In genomic region chr19:58704556-58704955, GRCm38 (mm10) we compare ENCODE assay signal across 34 mouse cellular contexts. TPM values are rescaled to one million over a fixed set of nuclear protein-coding genes. Genes with fewer than 3 reads are reported as not detected.
A peak's percentile ranks its signal among the peaks of the same experiment; 100 is the strongest.
DNase-seq lines count a peak whose midpoint lies in the region; ATAC-seq and TF ChIP-seq lines count a peak whose summit lies in the region.
"Had no signal": no experiment of that assay in that cellular context is flagged by ENCODE, and none has a peak within 500 bp of the region (broad histone marks: within the 10 kb centered on the region; RNA-seq: fewer than 3 reads in every experiment).

No protein-coding gene starts in this region.

- intact Hi-C loops in left cerebral cortex, postnatal 10 days (cut with DNase I) = no loop called here

- no peaks in the 10 kb centered on the region for H3K4me1 ChIP-seq in lung, postnatal 0 days (ENCODE audit: insufficient read depth, low read depth, low read length)
- H3K4me1 ChIP-seq in midbrain, embryonic 10.5 days = no peaks in the 10 kb centered on the region
- H3K4me1 ChIP-seq in kidney, embryonic 14.5 days (ENCODE audit: control insufficient read depth, insufficient read depth, low read length) = no peaks in the 10 kb centered on the region
- H3K4me1 ChIP-seq: embryonic facial prominence, embryonic 12.5 days; embryonic facial prominence, embryonic 15.5 days; forebrain, embryonic 12.5 days; forebrain, embryonic 15.5 days; hindbrain, embryonic 10.5 days; hindbrain, embryonic 13.5 days; intestine, embryonic 15.5 days had no signal

- ATAC-seq in lung, postnatal 0 days = no peak; the same call in 1 of the 2 replicates
- ATAC-seq in kidney, embryonic 14.5 days (ENCODE audit: low FRiP score, low TSS enrichment) = no peak
- ATAC-seq: forebrain, embryonic 15.5 days; hindbrain, embryonic 16.5 days; intestine, embryonic 15.5 days had no signal

- H3K9ac ChIP-seq in lung, postnatal 0 days (replicated peaks; ENCODE audit: low read depth) = no peak overlapping the region
- no peak overlapping the region for H3K9ac ChIP-seq in kidney, embryonic 14.5 days (ENCODE audit: low read depth, low read length)
- H3K9ac ChIP-seq: embryonic facial prominence, embryonic 12.5 days; embryonic facial prominence, embryonic 15.5 days; forebrain, embryonic 12.5 days; forebrain, embryonic 15.5 days; hindbrain, embryonic 13.5 days; intestine, embryonic 15.5 days had no signal

- no peak for TF ChIP-seq CTCF in lung, postnatal 0 days (IDR thresholded peaks at IDR 0.05)

- peak; percentile 50 for DNase-seq in lung, postnatal 0 days (ENCODE audit: low spot score)
- DNase-seq in lung, postnatal 10 days = no peak
- DNase-seq in 3T3-L1 (ENCODE audit: low read depth, low spot score) (peak; percentile 91), adipocyte (ENCODE audit: low spot score) (peak; percentile 17)
- DNase-seq in gonadal fat pad, adult 2 months (ENCODE audit: low read depth) = peak; percentile 22
- no peak for DNase-seq in midbrain, embryonic 10.5 days (ENCODE audit: low spot score)
- DNase-seq in left cerebral cortex, postnatal 10 days (ENCODE audit: extremely low spot score in 1 of 2, low spot score in 2 of 2) = no peak
- DNase-seq: adrenal gland, adult 8-10 months; adrenal gland, postnatal 25 days; B cell, adult 2 months; cerebellum, adult 11 months; cerebellum, adult 2 months; cerebellum, adult 9-11 months; cerebellum, postnatal 25 days; gastrocnemius, adult 2 months; gastrocnemius, postnatal 14 days had no signal

- no peaks in the 10 kb centered on the region for H3K27me3 ChIP-seq in lung, postnatal 0 days (replicated peaks; ENCODE audit: insufficient read depth, low read length)
- no peaks in the 10 kb centered on the region for H3K27me3 ChIP-seq in midbrain, embryonic 10.5 days (ENCODE audit: low read depth, poor library complexity, severe bottlenecking)
- no peaks in the 10 kb centered on the region for H3K27me3 ChIP-seq in kidney, embryonic 14.5 days (ENCODE audit: control insufficient read depth, insufficient read depth, low read length)
- H3K27me3 ChIP-seq: CH12.LX; embryonic facial prominence, embryonic 12.5 days; embryonic facial prominence, embryonic 15.5 days; forebrain, embryonic 12.5 days; forebrain, embryonic 15.5 days; hindbrain, embryonic 13.5 days; intestine, embryonic 15.5 days had no signal

- TF ChIP-seq EP300 in lung, postnatal 0 days (IDR thresholded peaks at IDR 0.05) = peak; percentile 42; the same call in 1 of the 2 replicates

- no peaks in the 10 kb centered on the region for H3K36me3 ChIP-seq in lung, postnatal 0 days (ENCODE audit: insufficient read depth, low read length)
- no peaks in the 10 kb centered on the region for H3K36me3 ChIP-seq in midbrain, embryonic 10.5 days
- no peaks in the 10 kb centered on the region for H3K36me3 ChIP-seq in kidney, embryonic 14.5 days (ENCODE audit: control insufficient read depth, insufficient read depth, low read length)
- H3K36me3 ChIP-seq: embryonic facial prominence, embryonic 12.5 days; embryonic facial prominence, embryonic 15.5 days; forebrain, embryonic 12.5 days; forebrain, embryonic 15.5 days; G1E; hindbrain, embryonic 10.5 days; hindbrain, embryonic 13.5 days; intestine, embryonic 15.5 days had no signal

- WGBS in lung, postnatal 0 days = 62% methylated on average over 4 of the region's 4 CpGs
- 86% methylated on average over 4 of the region's 4 CpGs for WGBS in midbrain, embryonic 10.5 days
- WGBS in kidney, embryonic 14.5 days = 89% methylated on average over 4 of the region's 4 CpGs

- no peaks in the 10 kb centered on the region for H3K9me3 ChIP-seq in lung, postnatal 0 days (ENCODE audit: low read length)
- no peaks in the 10 kb centered on the region for H3K9me3 ChIP-seq in midbrain, embryonic 10.5 days (replicated peaks)
- H3K9me3 ChIP-seq in kidney, embryonic 14.5 days (ENCODE audit: control insufficient read depth, low read length) = no peaks in the 10 kb centered on the region
- H3K9me3 ChIP-seq: embryonic facial prominence, embryonic 12.5 days; embryonic facial prominence, embryonic 15.5 days; forebrain, embryonic 12.5 days; forebrain, embryonic 15.5 days; G1E; hindbrain, embryonic 10.5 days; hindbrain, embryonic 13.5 days; intestine, embryonic 15.5 days had no signal

- H3K4me2 ChIP-seq in lung, postnatal 0 days (replicated peaks; ENCODE audit: low read depth, low read length) = no peak overlapping the region
- no peak overlapping the region for H3K4me2 ChIP-seq in kidney, embryonic 14.5 days (replicated peaks; ENCODE audit: low read depth, low read length)
- H3K4me2 ChIP-seq: embryonic facial prominence, embryonic 12.5 days; embryonic facial prominence, embryonic 15.5 days; forebrain, embryonic 12.5 days; forebrain, embryonic 15.5 days; heart, embryonic 11.5 days; hindbrain, embryonic 13.5 days; intestine, embryonic 15.5 days had no signal

- no peak overlapping the region for H3K4me3 ChIP-seq in lung, postnatal 0 days (ENCODE audit: low read depth, low read length)
- no peak overlapping the region for H3K4me3 ChIP-seq in midbrain, embryonic 10.5 days
- H3K4me3 ChIP-seq in kidney, embryonic 14.5 days (ENCODE audit: low read length) = no peak overlapping the region
- H3K4me3 ChIP-seq: embryonic facial prominence, embryonic 12.5 days; embryonic facial prominence, embryonic 15.5 days; forebrain, embryonic 12.5 days; forebrain, embryonic 15.5 days; gastrocnemius, adult 2 months; hindbrain, embryonic 10.5 days; hindbrain, embryonic 13.5 days; intestine, embryonic 15.5 days had no signal

- no peak overlapping the region for H3K27ac ChIP-seq in lung, postnatal 0 days (ENCODE audit: low read length)
- H3K27ac ChIP-seq in midbrain, embryonic 10.5 days (replicated peaks) = no peak overlapping the region
- no peak overlapping the region for H3K27ac ChIP-seq in kidney, embryonic 14.5 days (ENCODE audit: low read depth, low read length)
- H3K27ac ChIP-seq: embryonic facial prominence, embryonic 12.5 days; embryonic facial prominence, embryonic 15.5 days; forebrain, embryonic 12.5 days; forebrain, embryonic 15.5 days; gastrocnemius, adult 2 months; hindbrain, embryonic 10.5 days; hindbrain, embryonic 13.5 days; intestine, embryonic 15.5 days had no signal

RNA-seq across cellular contexts. Expression of gene Pnliprp1, which starts 24.1 kb away (rescaled TPM):
- polyA plus RNA-seq in lung, postnatal 0 days (2015; fragmentation: Nextera tagmentation; extraction: Ambion mirVana) = 7.8 and 8.1 TPM in 2 replicates
- polyA plus RNA-seq in gonadal fat pad, adult 2 months (2012; rRNA removed) = 0.18 and 0.31 TPM in 2 replicates
- 0.14 and 0.22 TPM in 2 replicates for polyA plus RNA-seq in midbrain, embryonic 10.5 days (2016; fragmentation: Nextera tagmentation; extraction: Ambion mirVana)
- 0.53 and 0.87 TPM in 2 replicates for polyA plus RNA-seq in kidney, embryonic 14.5 days (2014; fragmentation: Nextera tagmentation; extraction: Ambion mirVana)
- not detected for total RNA-seq in left cerebral cortex, postnatal 10 days (2021)
- total RNA-seq: adrenal gland, adult 8-10 months; adrenal gland, postnatal 25 days; CH12.LX; common myeloid progenitor, adult 5-6 weeks; gastrocnemius, adult 2 months; gastrocnemius, postnatal 14 days; granulocyte monocyte progenitor cell, adult 5-6 weeks; heart, adult 8-10 months; heart, postnatal 25 days had no signal
- polyA plus RNA-seq: cerebellum, adult 2 months; forebrain, embryonic 12.5 days; G1E; hindbrain, embryonic 10.5 days; hindbrain, embryonic 16.5 days had no signal

RNA-seq across cellular contexts. Expression of gene Pnlip, which starts 52.3 kb away (rescaled TPM):
- not detected in 2 replicates for polyA plus RNA-seq in lung, postnatal 0 days (2015; fragmentation: Nextera tagmentation; extraction: Ambion mirVana)
- 0.13 and 2.5 TPM in 2 replicates for polyA plus RNA-seq in gonadal fat pad, adult 2 months (2012; rRNA removed)
- polyA plus RNA-seq in midbrain, embryonic 10.5 days (2016; fragmentation: Nextera tagmentation; extraction: Ambion mirVana) = not detected in 2 replicates
- polyA plus RNA-seq in kidney, embryonic 14.5 days (2014; fragmentation: Nextera tagmentation; extraction: Ambion mirVana) = not detected in 2 replicates
- 1 to 10 TPM; 4.6 to 5.3 TPM for total RNA-seq in left cerebral cortex, postnatal 10 days (2021)
- total RNA-seq: adrenal gland, adult 8-10 months; adrenal gland, postnatal 25 days; common myeloid progenitor, adult 5-6 weeks; gastrocnemius, adult 2 months; gastrocnemius, postnatal 14 days; granulocyte monocyte progenitor cell, adult 5-6 weeks; heart, adult 8-10 months; heart, postnatal 25 days had no signal
- polyA plus RNA-seq: cerebellum, adult 2 months; embryonic facial prominence, embryonic 12.5 days; embryonic facial prominence, embryonic 15.5 days; forebrain, embryonic 12.5 days; G1E; heart, embryonic 11.5 days; heart, embryonic 14.5 days had no signal

RNA-seq across cellular contexts. Expression of gene Pnliprp2, which starts 55.0 kb away (rescaled TPM):
- polyA plus RNA-seq in lung, postnatal 0 days (2015; fragmentation: Nextera tagmentation; extraction: Ambion mirVana) = 0.10 and 0.23 TPM in 2 replicates
- polyA plus RNA-seq in gonadal fat pad, adult 2 months (2012; rRNA removed) = 0.08 TPM in 2 replicates
- not detected in 2 replicates for polyA plus RNA-seq in midbrain, embryonic 10.5 days (2016; fragmentation: Nextera tagmentation; extraction: Ambion mirVana)
- 0.18 and 0.36 TPM in 2 replicates for polyA plus RNA-seq in kidney, embryonic 14.5 days (2014; fragmentation: Nextera tagmentation; extraction: Ambion mirVana)
- total RNA-seq in left cerebral cortex, postnatal 10 days (2021) = not detected
- total RNA-seq: adrenal gland, adult 8-10 months; adrenal gland, postnatal 25 days; common myeloid progenitor, adult 5-6 weeks; G1E; gastrocnemius, adult 2 months; gastrocnemius, postnatal 14 days; granulocyte monocyte progenitor cell, adult 5-6 weeks; heart, adult 8-10 months; heart, postnatal 25 days had no signal
- polyA plus RNA-seq: cerebellum, adult 2 months; embryonic facial prominence, embryonic 12.5 days; forebrain, embryonic 12.5 days; G1E; heart, embryonic 14.5 days; heart, postnatal 0 days; hindbrain, embryonic 10.5 days; hindbrain, embryonic 13.5 days had no signal

Comparison
In these comparisons a context has a peak if more than half of its experiments do, and no peak if none do; other contexts are left out.
1. DNase-seq: peak in lung, postnatal 0 days (single experiment), 3T3-L1 (single experiment), adipocyte (single experiment) and gonadal fat pad, adult 2 months (single experiment); none in lung, postnatal 10 days (single experiment), midbrain, embryonic 10.5 days (single experiment) and left cerebral cortex, postnatal 10 days (0 of 2).